ENCODE assay signal across 11 mouse cellular contexts in genomic region chr11:94208811-94209675, GRCm38 (mm10). TPM values are rescaled to one million over a fixed set of nuclear protein-coding genes. Genes with fewer than 3 reads are reported as not detected.
A peak's percentile ranks its signal among the peaks of the same experiment; 100 is the strongest.
DNase-seq lines count a peak whose midpoint lies in the region; ATAC-seq and TF ChIP-seq lines count a peak whose summit lies in the region.
"Had no signal": no experiment of that assay in that cellular context is flagged by ENCODE, and none has a peak within 500 bp of the region (broad histone marks: within the 10 kb centered on the region; RNA-seq: fewer than 3 reads in every experiment).

No protein-coding gene starts in this region.

- no peak for DNase-seq in heart, postnatal 4 days
- DNase-seq in forebrain, embryonic 14.5 days (ENCODE audit: low spot score): peak; percentile 8
- no peak for DNase-seq in thymus, adult 2 months
- DNase-seq in urinary bladder, postnatal 36 days (ENCODE audit: low spot score in 2 of 2): no peak
- no peak for DNase-seq in left cerebral cortex, postnatal 4 days
- DNase-seq: cerebellum, postnatal 25 days had no signal

- WGBS in heart, embryonic 11.5 days (ENCODE audit: insufficient replicate concordance): 43% methylated on average over 8 of the region's 8 CpGs
- 47% methylated on average over 8 of the region's 8 CpGs for WGBS in forebrain, embryonic 14.5 days
- WGBS in liver, embryonic 16.5 days (ENCODE audit: insufficient replicate concordance): 53% methylated on average over 8 of the region's 8 CpGs
- WGBS in thymus, adult 2 months: 59% methylated on average over 8 of the region's 8 CpGs

- H3K4me2 ChIP-seq in heart, embryonic 11.5 days: peak overlapping the region; percentile 97
- peak overlapping the region; percentile 74 for H3K4me2 ChIP-seq in forebrain, embryonic 14.5 days (ENCODE audit: low read length)
- H3K4me2 ChIP-seq in liver, embryonic 16.5 days (ENCODE audit: low read depth, low read length): peak overlapping the region; percentile 100; the same call in 1 of the 2 replicates

- peaks cover 5% of the 10 kb centered on the region; the same call in 1 of the 2 replicates for H3K36me3 ChIP-seq in heart, embryonic 11.5 days (ENCODE audit: control insufficient read depth, insufficient read depth, low read length)
- H3K36me3 ChIP-seq in E14TG2a.4 (ENCODE audit: insufficient read depth, low read length): peaks cover 7% of the 10 kb centered on the region
- H3K36me3 ChIP-seq in forebrain, embryonic 14.5 days (ENCODE audit: control insufficient read depth, insufficient read depth, low read length): peaks cover 6% of the 10 kb centered on the region
- peaks cover 6% of the 10 kb centered on the region for H3K36me3 ChIP-seq in liver, embryonic 16.5 days (ENCODE audit: control insufficient read depth, insufficient read depth)
- H3K36me3 ChIP-seq in thymus, adult 2 months (ENCODE audit: control insufficient read depth, insufficient read depth, low read length): peaks cover 2% of the 10 kb centered on the region

- TF ChIP-seq CTCF in E14TG2a.4 (conservative IDR thresholded peaks at IDR 0.05; ENCODE audit: low read length): no peak
- TF ChIP-seq CTCF in thymus, adult 2 months (IDR thresholded peaks at IDR 0.05; ENCODE audit: borderline replicate concordance, control insufficient read depth, extremely low read depth, insufficient read depth, low read length, poor library complexity): no peak

- H3K4me3 ChIP-seq in heart, embryonic 11.5 days (ENCODE audit: low read depth, low read length): no peak overlapping the region; the same call in 1 of the 2 replicates
- peak overlapping the region; percentile 89; the same call in 1 of the 2 replicates for H3K4me3 ChIP-seq in E14TG2a.4 (replicated peaks; ENCODE audit: low read length)
- H3K4me3 ChIP-seq in forebrain, embryonic 14.5 days (ENCODE audit: low read depth, low read length): peak overlapping the region; percentile 50; the same call in 1 of the 2 replicates
- H3K4me3 ChIP-seq in liver, embryonic 16.5 days (ENCODE audit: low read depth, low read length): no peak overlapping the region; the same call in 1 of the 2 replicates
- H3K4me3 ChIP-seq in thymus, adult 2 months (ENCODE audit: control insufficient read depth, insufficient read depth, low read length): no peak overlapping the region

- no peak overlapping the region for H3K9ac ChIP-seq in heart, embryonic 11.5 days (ENCODE audit: low read depth, low read length)
- peak overlapping the region; percentile 8; the same call in 1 of the 2 replicates for H3K9ac ChIP-seq in forebrain, embryonic 14.5 days (ENCODE audit: low read length)
- no peak overlapping the region for H3K9ac ChIP-seq in liver, embryonic 16.5 days (ENCODE audit: low read depth, low read length)

- TF ChIP-seq POLR2A in thymus, adult 2 months (IDR thresholded peaks at IDR 0.05; ENCODE audit: control insufficient read depth, extremely low read depth, insufficient read depth, low read length, poor library complexity): no peak

- ATAC-seq in heart, embryonic 11.5 days (replicated peaks; ENCODE audit: insufficient number of reproducible peaks, low FRiP score, low TSS enrichment): no peak
- ATAC-seq in forebrain, embryonic 14.5 days: no peak
- no peak for ATAC-seq in liver, embryonic 16.5 days (ENCODE audit: low read depth)

- peaks cover 1% of the 10 kb centered on the region; the same call in 1 of the 2 replicates for H3K4me1 ChIP-seq in heart, embryonic 11.5 days (ENCODE audit: control insufficient read depth, insufficient read depth, low read length)
- peaks cover 34% of the 10 kb centered on the region for H3K4me1 ChIP-seq in E14TG2a.4 (replicated peaks; ENCODE audit: low read depth, low read length)
- peaks cover 6% of the 10 kb centered on the region for H3K4me1 ChIP-seq in forebrain, embryonic 14.5 days (ENCODE audit: control insufficient read depth, insufficient read depth, low read length)
- H3K4me1 ChIP-seq in liver, embryonic 16.5 days (ENCODE audit: control insufficient read depth, low read depth, low read length): peaks cover 8% of the 10 kb centered on the region
- H3K4me1 ChIP-seq in thymus, adult 2 months (replicated peaks; ENCODE audit: control insufficient read depth, insufficient read depth, low read length): peaks cover 7% of the 10 kb centered on the region

- peak overlapping the region; percentile 99; the same call in 1 of the 2 replicates for H3K27ac ChIP-seq in heart, embryonic 11.5 days (ENCODE audit: low read depth, low read length)
- no peak overlapping the region for H3K27ac ChIP-seq in forebrain, embryonic 14.5 days (ENCODE audit: low read depth, low read length)
- H3K27ac ChIP-seq in liver, embryonic 16.5 days (ENCODE audit: low read length): no peak overlapping the region
- no peak overlapping the region for H3K27ac ChIP-seq in thymus, adult 2 months (ENCODE audit: control insufficient read depth, insufficient read depth, low read length)

- intact Hi-C loops in left cerebral cortex, postnatal 4 days (cut with DNase I): no loop called here

- H3K9me3 ChIP-seq in heart, embryonic 11.5 days (replicated peaks; ENCODE audit: control insufficient read depth, low read length): no peaks in the 10 kb centered on the region
- no peaks in the 10 kb centered on the region for H3K9me3 ChIP-seq in E14TG2a.4 (ENCODE audit: low read length)
- no peaks in the 10 kb centered on the region for H3K9me3 ChIP-seq in forebrain, embryonic 14.5 days (replicated peaks; ENCODE audit: control insufficient read depth, low read length)
- H3K9me3 ChIP-seq in liver, embryonic 16.5 days (replicated peaks; ENCODE audit: control insufficient read depth, low read length): no peaks in the 10 kb centered on the region
- H3K9me3 ChIP-seq: megakaryocyte, embryonic 14.5 days had no signal

- H3K27me3 ChIP-seq in heart, embryonic 11.5 days (ENCODE audit: control insufficient read depth, insufficient read depth, low read length): no peaks in the 10 kb centered on the region
- no peaks in the 10 kb centered on the region for H3K27me3 ChIP-seq in E14TG2a.4 (ENCODE audit: insufficient read depth, low read length)
- H3K27me3 ChIP-seq in forebrain, embryonic 14.5 days (replicated peaks; ENCODE audit: control insufficient read depth, insufficient read depth, low read length): no peaks in the 10 kb centered on the region
- no peaks in the 10 kb centered on the region for H3K27me3 ChIP-seq in liver, embryonic 16.5 days (ENCODE audit: control insufficient read depth, insufficient read depth, low read depth, low read length)
- H3K27me3 ChIP-seq in thymus, adult 2 months (ENCODE audit: control insufficient read depth, insufficient read depth, low read length): no peaks in the 10 kb centered on the region

RNA-seq across cellular contexts. Expression of gene Tob1, which starts 2.2 kb away (rescaled TPM):
- 27.3 and 29.7 TPM in 2 replicates for polyA plus RNA-seq in heart, embryonic 11.5 days (2014; fragmentation: Nextera tagmentation; extraction: Ambion mirVana)
- 10 to 100 TPM; 62.2 to 69.9 TPM for total RNA-seq in heart, postnatal 4 days (2021)
- polyA plus RNA-seq in forebrain, embryonic 14.5 days (2014; fragmentation: Nextera tagmentation; extraction: Ambion mirVana): 32.4 and 37.5 TPM in 2 replicates
- 11.6 and 11.8 TPM in 2 replicates for polyA plus RNA-seq in liver, embryonic 16.5 days (2015; fragmentation: Nextera tagmentation; extraction: Ambion mirVana)
- 21.4 and 27.4 TPM in 2 replicates for polyA plus RNA-seq in thymus, adult 2 months (2012; rRNA removed)
- total RNA-seq in left cerebral cortex, postnatal 4 days (2021): 10 to 100 TPM; 27.3 to 28.3 TPM

RNA-seq across cellular contexts. Expression of gene Wfikkn2, which starts 36.8 kb away (rescaled TPM):
- polyA plus RNA-seq in heart, embryonic 11.5 days (2014; fragmentation: Nextera tagmentation; extraction: Ambion mirVana): 1.1 and 1.8 TPM in 2 replicates
- total RNA-seq in heart, postnatal 4 days (2021): 1 to 10 TPM; 2.0 TPM
- 3.7 and 4.2 TPM in 2 replicates for polyA plus RNA-seq in forebrain, embryonic 14.5 days (2014; fragmentation: Nextera tagmentation; extraction: Ambion mirVana)
- polyA plus RNA-seq in liver, embryonic 16.5 days (2015; fragmentation: Nextera tagmentation; extraction: Ambion mirVana): 0.09 and 0.14 TPM in 2 replicates
- 28.2 and 34.4 TPM in 2 replicates for polyA plus RNA-seq in thymus, adult 2 months (2012; rRNA removed)
- total RNA-seq in left cerebral cortex, postnatal 4 days (2021): 1 to 10 TPM; 1.0 to 1.8 TPM
- total RNA-seq: granulocyte monocyte progenitor cell, adult 5-6 weeks had no signal

Comparison
In these comparisons a context has a peak if more than half of its experiments do, and no peak if none do; other contexts are left out.
1. H3K4me3 ChIP-seq: peak in E14TG2a.4 (single experiment) and forebrain, embryonic 14.5 days (single experiment); none in heart, embryonic 11.5 days (single experiment), liver, embryonic 16.5 days (single experiment) and thymus, adult 2 months (single experiment).
2. Peak in every context shown above with its lines, with median percentiles within 50 percentile points of each other: H3K4me2 ChIP-seq.